Mouse (Mus musculus) cerebellum, adult 11-12 months (tissue): ENCODE data around the gene Fbxo2.
"Not testable (repeated sequence)": the region's sequence is repeated elsewhere in the genome, so short reads cannot be mapped to it uniquely, and the experiment has no call there.

Experiments used
- DNase-seq: peaks from one replicate; pipeline ENCODE4 v3.0.0; 2022

The Fbxo2 gene

DNA sequence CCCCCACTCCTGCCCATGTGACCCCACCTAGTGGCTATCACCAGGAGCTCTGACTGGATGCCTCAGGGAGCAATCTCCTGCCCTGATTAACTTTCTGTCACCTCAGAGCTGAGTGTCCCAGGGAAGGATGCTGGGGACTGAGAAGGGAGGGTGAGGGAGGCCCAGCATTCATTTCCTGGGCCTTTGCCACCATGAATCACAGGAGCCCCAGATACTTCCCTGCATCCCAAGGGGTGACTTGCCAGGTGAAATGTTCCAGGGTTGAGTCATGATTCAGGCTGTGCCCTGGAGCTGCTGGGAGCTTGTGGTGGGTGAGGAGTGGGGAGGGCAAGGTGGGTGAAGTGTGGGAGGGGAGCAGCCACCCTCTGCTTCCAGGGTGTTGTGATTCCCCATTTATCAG is 17.3 kb downstream of the Fbxo2 start:
- DNase-seq, result no peak

DNA sequence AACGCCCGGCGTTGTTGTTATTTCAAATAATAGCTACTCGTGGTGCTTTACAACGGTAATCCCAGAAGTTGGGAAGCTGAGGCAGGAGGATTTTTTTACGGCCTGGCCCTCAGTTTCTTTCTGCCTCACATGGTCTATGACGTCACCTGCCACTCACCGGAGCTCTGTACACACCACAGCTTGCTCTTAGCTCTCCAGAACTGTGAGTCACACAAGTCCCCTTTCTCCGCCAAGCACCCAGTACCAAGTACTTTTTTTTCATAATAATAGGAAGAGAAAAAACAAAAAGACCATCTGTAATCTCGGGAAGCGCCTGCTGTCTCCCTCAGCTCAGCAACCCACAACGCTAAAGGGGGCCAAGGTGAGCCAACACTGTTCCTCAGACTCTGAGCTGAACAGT is 21.1 kb downstream of the Fbxo2 start:
- no peak for DNase-seq

DNA sequence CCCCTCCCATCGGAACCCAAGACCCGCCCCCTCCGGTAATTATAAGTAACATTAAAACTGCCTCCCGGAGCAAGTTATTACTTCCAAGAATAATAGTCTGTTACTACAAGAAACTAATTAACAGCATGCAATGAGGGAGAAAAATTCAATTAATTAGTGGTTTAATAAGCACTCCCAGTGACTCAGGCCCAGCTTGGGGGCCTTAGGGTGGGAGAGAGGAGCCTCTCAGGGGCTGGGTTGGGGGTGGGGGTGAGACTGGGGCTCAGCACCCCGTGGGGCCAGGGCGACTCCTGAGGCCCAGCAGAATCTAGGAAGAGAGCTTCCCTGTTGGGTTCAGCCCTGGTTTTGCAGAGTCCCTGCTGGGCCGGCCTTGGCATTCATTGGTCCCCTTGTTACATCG is 21.9 kb downstream of the Fbxo2 start:
- no peak for DNase-seq

DNA sequence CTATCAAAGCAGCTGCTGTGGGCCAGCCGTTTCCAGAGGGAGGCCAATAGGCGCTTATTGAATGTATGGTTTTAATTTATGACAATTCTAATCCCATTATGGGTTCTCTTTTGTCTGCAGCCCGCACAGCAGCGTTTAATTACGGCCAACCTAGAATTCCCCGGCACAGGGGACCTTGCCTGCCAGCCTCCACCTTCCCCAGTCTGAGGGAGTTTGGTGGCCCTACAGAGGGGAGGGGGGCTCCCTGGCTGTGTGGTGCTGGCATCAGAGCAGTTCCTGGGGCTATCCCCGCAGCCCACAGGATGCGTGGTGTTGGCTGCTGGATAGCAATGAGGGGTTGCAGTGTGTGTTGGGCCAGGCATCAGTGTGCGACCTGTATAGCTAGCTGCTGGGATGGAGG is 24.1 kb downstream of the Fbxo2 start:
- DNase-seq, result no peak

DNA sequence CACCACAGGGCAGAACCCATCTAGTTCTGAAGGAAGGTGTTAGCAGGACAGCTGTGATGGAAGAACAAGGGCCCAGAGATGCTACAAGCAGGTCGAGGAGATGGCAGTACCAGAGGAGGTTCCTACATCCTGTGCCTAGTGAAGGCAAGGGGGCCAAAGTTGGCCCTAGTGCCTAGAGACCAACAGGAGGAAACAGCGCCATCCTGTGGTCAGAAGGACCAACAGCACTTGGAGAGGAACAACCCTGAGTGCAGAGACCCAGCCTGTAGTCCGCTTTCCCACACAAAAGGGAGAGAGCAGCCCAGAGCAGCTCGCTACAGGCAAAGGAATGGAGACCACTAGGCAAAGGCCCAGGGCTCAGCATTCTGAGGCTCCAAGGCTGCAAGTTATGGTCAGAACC is 25.4 kb downstream of the Fbxo2 start:
- DNase-seq, result no peak

DNA sequence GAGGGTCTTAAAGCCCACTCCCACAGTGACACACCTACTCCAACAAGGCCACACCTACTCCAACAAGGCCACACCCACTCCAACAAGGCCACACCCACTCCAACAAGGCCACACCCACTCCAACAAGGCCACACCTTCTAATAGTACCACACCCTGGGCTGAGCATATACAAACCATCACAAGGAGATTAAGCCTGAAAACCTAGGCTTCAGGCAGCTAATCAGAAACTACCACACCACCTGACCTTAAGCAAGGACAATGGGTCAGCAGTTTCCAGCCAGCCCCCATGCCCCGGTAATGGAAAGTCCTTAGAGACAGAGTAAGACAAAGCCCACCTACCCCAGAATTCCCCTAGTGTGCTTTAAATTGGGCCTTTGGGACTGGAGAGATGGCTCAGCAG is 28.3 kb downstream of the Fbxo2 start:
- DNase-seq, result not testable (repeated sequence)

DNA sequence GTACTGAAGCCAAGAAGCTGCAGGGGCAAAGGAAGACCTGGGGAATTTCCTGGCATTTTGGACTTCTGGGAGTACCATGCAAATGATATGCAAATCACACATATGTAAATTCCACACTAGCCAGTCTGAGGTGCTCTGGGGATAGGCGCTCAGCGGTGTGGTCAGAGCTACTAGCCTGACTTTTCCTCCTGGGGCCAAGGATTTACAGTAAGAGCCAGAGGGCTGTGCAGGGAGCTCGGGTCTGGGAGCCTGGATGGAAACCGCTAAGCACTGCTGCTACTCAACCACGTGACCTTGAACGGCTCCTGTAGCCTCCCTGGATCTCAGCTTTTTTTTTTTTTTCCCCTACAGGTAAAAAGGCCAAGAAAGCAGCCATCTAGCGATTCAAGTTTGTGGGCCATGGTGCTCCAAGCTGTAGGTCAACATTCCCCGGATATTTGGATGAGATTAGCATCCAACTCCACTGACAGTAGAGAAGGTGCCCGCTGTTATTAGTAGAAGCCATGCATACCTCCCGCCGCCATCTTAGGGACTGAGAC is 32.4 kb downstream of the Fbxo2 start:
- DNase-seq, result no peak

DNA sequence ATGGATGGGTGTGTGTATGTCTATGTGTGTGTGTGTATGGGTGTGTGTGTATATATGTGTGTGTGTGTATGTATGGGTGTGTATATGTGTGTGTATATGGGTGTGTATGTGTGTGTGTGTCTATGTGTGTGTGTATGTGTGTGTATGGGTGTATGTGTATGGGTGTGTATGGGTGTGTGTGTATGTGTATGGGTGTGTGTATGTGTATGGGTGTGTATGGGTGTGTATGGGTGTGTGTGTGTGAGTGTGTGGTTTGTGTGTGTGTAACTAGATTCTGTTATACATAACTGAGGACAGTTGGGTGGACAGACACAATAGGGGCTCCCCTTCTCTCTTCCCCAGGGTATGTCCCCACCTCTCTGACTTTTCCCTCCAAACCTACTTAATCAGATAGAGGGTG is 34.0 kb downstream of the Fbxo2 start:
- DNase-seq, result no peak

DNA sequence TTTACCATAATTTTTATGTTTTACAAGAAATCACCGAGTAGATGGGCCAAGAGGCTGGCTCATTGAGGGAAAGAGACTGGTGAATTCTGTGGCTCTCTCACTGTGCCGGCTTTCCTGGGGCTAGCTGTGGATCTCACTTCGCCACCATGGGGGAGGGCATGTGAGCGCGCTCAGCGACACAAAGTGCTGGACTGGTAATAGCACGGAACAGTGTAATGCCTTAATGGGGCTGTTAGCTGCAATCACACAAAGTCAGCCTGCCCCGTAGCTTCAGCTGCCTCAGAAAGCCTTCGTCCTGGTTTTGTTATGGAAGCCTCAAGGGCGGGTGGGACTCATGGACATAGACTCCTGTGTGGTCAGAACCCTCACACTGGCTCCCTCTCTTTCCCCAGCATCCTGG is 38.3 kb downstream of the Fbxo2 start:
- no peak for DNase-seq

DNA sequence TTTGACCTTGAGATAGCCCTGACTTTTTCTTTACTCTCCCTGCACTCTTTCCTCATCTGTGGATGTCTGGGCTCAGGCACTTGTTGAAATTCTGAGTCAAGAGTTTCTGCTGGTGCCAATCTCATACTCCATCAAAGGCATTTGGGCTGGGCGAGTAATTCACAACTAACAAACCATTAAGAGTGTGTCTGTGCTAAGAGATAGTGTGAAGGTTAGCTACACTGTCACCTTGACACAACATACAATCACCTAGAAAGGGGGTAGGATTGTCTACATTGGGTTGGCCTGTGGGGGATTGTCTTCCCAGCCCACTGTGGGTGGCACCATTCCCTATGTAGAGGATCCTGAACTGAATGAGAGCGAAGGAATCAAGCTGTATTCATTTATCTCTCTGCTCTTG is 43.1 kb downstream of the Fbxo2 start:
- DNase-seq, result no peak

DNA sequence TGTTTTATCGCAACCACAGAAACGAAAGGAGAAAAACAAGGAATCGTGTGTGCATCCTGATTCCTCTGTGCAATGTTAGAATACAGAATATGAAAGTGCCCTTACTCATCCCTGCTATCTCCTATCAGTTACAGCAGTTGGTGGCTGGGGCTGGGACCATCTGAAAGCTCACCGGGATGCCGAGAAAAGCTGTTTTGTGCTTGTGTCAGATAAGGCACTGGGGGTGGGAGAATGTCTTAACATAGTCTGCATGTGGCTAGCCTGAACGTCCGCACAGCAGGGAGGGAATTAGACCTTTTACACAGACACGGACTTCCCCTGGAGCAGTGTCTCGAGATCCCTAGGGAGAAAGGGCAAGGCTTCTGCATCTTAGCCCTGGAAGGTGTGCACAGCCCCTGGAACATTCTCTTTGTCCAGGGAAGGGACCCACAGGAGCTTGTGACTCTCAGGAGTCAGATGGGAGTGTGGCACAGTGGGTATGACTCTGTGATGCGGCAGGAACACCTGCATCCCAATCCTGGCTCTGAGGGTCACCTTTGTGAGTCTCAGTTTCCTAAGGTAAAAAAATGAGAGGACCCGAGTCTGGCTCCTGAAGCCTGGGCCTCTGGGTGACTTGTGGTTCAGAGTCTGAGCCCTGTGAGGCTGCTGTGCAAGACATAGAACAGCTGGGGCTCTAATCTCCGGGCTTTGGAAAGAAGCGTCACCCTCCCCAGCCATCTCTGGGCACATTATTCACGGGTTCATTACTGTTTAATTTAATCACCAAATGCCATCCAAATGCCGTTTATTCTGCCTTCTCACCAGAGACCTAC is 43.8 kb downstream of the Fbxo2 start:
- DNase-seq, result no peak

DNA sequence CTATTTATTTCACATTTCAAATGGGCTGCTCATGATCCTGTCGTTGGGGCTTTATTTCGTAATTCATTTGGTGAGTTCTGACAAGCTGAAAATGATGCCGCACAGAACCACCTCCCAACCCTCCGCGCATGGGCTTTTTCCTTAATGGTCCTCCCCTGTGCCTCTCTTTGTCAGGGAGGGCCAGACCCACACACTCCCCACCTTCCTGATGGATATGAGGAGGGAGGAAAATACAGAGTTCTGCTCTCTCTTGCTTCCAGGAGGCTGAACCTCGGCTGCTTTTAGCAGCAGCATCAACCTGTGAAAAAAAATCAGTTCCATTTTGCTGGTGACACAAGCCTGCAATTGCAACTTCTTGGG is 44.4 kb downstream of the Fbxo2 start:
- no peak for DNase-seq

DNA sequence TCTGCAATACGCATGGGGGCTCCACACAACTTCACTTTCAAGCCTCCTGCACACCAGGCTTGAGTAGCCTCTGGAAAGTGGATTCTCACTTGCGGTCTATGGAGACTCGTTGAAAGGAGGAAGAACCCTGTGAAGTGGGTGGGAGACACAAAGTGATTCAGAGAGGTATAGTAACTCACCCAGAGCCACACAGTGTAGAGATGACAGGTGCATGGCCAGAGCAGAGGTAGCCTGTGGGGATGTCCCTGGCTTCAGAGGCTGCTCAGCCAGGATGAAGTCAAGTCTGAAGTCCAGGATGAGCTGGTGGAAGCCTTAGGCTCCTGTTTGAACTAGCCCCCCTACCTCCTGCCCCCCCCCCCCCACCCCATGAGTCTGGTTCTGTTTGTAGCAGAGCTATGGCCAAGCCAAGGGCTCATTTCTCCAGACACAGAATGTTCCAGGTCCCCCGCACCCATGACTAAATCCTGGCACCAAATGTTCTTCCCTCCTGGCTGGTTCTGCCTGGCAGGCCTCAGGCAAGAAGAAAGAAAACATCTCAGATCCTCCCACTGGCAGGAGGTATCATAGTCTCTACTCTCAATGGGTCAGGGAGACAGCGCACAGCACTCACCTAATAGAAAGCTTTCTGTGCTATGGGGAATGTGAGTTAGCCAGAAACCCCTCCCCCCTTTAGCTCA is 54.2 kb downstream of the Fbxo2 start:
- DNase-seq, result peak; percentile 17

DNA sequence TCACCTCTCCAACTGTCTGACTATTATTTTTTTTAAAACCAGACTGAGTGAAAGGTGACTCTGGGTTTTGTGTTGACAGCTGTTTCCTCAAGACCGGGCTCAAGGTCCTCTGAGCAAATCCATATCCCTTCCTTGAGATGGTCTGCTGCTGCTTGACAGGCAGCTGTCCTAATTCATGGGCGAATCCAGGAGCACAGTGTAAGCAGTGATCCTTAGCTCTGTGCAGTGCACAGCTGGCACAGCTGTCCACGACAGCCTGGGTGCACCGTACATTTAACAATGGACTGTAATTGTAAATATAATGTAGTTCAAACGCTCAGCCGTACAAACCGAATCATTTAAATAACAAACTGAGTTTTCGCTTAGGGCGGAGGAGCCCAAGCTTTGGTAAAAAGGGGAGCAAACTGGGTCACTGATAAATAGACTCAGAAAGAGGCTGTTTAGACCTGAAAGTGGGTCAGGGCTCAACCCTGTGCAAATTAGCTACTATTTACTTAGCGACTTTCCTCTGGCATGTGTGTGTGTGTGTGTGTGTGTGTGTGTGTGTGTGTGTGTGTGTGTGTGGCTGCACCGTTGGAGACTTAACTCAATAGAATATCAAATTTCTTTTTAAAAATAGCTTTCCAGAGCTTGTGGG is 55.0 kb downstream of the Fbxo2 start:
- DNase-seq, result no peak
